Mouse (Mus musculus): ENCODE measurements around the gene Flt3. TPM values are rescaled to one million over a fixed set of nuclear protein-coding genes. Genes with fewer than 3 reads are reported as not detected.

Gene Flt3
- total and polyA plus RNA-seq, 3 experiments = 0.76 to 3.3 (median 2.3) TPM

- no peak for DNase-seq (ENCODE audit: extremely low read depth)
- Histone ChIP-seq H3K9ac (ENCODE audit: insufficient read depth, low read depth) (no peak overlapping the region), H3K27ac (ENCODE audit: insufficient read depth, low read depth) (no peak overlapping the region), H3K9me3 (replicated peaks; ENCODE audit: low read length) (no peaks in the 10 kb centered on the region), H3K4me3 (replicated peaks in 1 of 3; ENCODE audit: low read depth in 2 of 3, low read length in 2 of 3, poor library complexity in 1 of 3) (no peak overlapping the region), H3K79me2 (replicated peaks; ENCODE audit: control insufficient read depth, extremely low read depth, insufficient read depth, poor library complexity, severe bottlenecking) (no peaks in the 10 kb centered on the region), H3K36me3 (replicated peaks in 1 of 2; ENCODE audit: control insufficient read depth in 1 of 2, insufficient read depth in 1 of 2, low read length in 1 of 2) (no peaks in the 10 kb centered on the region), H3K27me3 (replicated peaks) (peaks cover 66% of the 10 kb centered on the region), H3K4me1 (ENCODE audit: control insufficient read depth in 1 of 2, insufficient read depth in 2 of 2) (peaks cover 3 to 18% of the 10 kb centered on the region in 2 experiments; a peak in 2 of 4 replicates), H3K4me2 (ENCODE audit: insufficient read depth, low read depth, poor library complexity, severe bottlenecking) (no peak overlapping the region)
- TF ChIP-seq PAX5 (IDR thresholded peaks at IDR 0.05; ENCODE audit: low read length) (no peak), MEF2A (IDR thresholded peaks at IDR 0.05; ENCODE audit: borderline replicate concordance, low read depth, low read length) (no peak), GABPA (IDR thresholded peaks at IDR 0.05; ENCODE audit: insufficient replicate concordance, low read depth, low read length) (no peak), JUND (conservative IDR thresholded peaks at IDR 0.05; ENCODE audit: low read depth, low read length) (no peak), ZMIZ1 (IDR thresholded peaks at IDR 0.05; ENCODE audit: low read depth, low read length) (no peak), USF1 (IDR thresholded peaks at IDR 0.05; ENCODE audit: low read depth, low read length) (no peak), HCFC1 (IDR thresholded peaks at IDR 0.05; ENCODE audit: low read depth, low read length) (no peak), UBTF (IDR thresholded peaks at IDR 0.05; ENCODE audit: low read depth, low read length) (no peak), CTCF (conservative IDR thresholded peaks at IDR 0.05 in 1 of 2, IDR thresholded peaks at IDR 0.05 in 1 of 2; ENCODE audit: low read depth in 2 of 2, low read length in 2 of 2) (no peak)
- in situ Hi-C loops (cut with MboI; ENCODE audit: low pct_ligation_motif_present, low pct_unique_long_range_greater_than_20kb, low sequenced_read_pairs) = no loop called here
- dilution Hi-C loops (cut with MboI; ENCODE audit: extremely low pct_ligation_motif_present, extremely low pct_unique_long_range_greater_than_20kb, low sequenced_read_pairs) = no loop called here
These were observed 103.0 kb downstream of the Flt3 start for GRCm38 (mm10) chr5:147297249-147297648.

GRCm38 (mm10) chr5:147294121-147294520 is 106.2 kb downstream of the Flt3 start:
- H3K79me2 ChIP-seq (replicated peaks; ENCODE audit: control insufficient read depth, extremely low read depth, insufficient read depth, poor library complexity, severe bottlenecking) = no peaks in the 10 kb centered on the region
- no peaks in the 10 kb centered on the region for H3K9me3 ChIP-seq (replicated peaks; ENCODE audit: low read length)
- DNase-seq (ENCODE audit: extremely low read depth) = peak; percentile 23
- H3K27me3 ChIP-seq (replicated peaks) = peaks cover 35% of the 10 kb centered on the region
- H3K9ac ChIP-seq (ENCODE audit: insufficient read depth, low read depth) = no peak overlapping the region
- H3K4me3 ChIP-seq (replicated peaks in 1 of 3; ENCODE audit: low read depth in 2 of 3, low read length in 2 of 3, poor library complexity in 1 of 3) = no peak overlapping the region
- no peak overlapping the region; the same call in 1 of the 2 replicates for H3K4me2 ChIP-seq (ENCODE audit: insufficient read depth, low read depth, poor library complexity, severe bottlenecking)
- H3K27ac ChIP-seq (ENCODE audit: insufficient read depth, low read depth) = no peak overlapping the region
- dilution Hi-C loops (cut with MboI; ENCODE audit: extremely low pct_ligation_motif_present, extremely low pct_unique_long_range_greater_than_20kb, low sequenced_read_pairs) (no loop called here), in situ Hi-C loops (cut with MboI; ENCODE audit: low pct_ligation_motif_present, low pct_unique_long_range_greater_than_20kb, low sequenced_read_pairs) (no loop called here)
- H3K4me1 ChIP-seq (ENCODE audit: control insufficient read depth in 1 of 2, insufficient read depth in 2 of 2) = peaks cover 3 to 9% of the 10 kb centered on the region in 2 experiments; a peak in 2 of 4 replicates
- no peaks in the 10 kb centered on the region for H3K36me3 ChIP-seq (replicated peaks in 1 of 2; ENCODE audit: control insufficient read depth in 1 of 2, insufficient read depth in 1 of 2, low read length in 1 of 2)
- TF ChIP-seq NRF1 (IDR thresholded peaks at IDR 0.05; ENCODE audit: low read depth, low read length) (no peak), CTCF (conservative IDR thresholded peaks at IDR 0.05 in 1 of 2, IDR thresholded peaks at IDR 0.05 in 1 of 2; ENCODE audit: low read depth in 2 of 2, low read length in 2 of 2) (peak in 1 of 2 experiments; percentile 78; a peak in 2 of 4 replicates), EP300 (IDR thresholded peaks at IDR 0.05; ENCODE audit: low read length) (no peak), IRF4 (IDR thresholded peaks at IDR 0.05; ENCODE audit: low read depth, low read length) (no peak), SMC3 (IDR thresholded peaks at IDR 0.05; ENCODE audit: low read depth, low read length) (peak; percentile 53), ZC3H11A (IDR thresholded peaks at IDR 0.05; ENCODE audit: low read depth, low read length) (no peak), RAD21 (IDR thresholded peaks at IDR 0.05; ENCODE audit: low read depth, low read length) (peak; percentile 66), ZMIZ1 (IDR thresholded peaks at IDR 0.05; ENCODE audit: low read depth, low read length) (no peak), ETS1 (conservative IDR thresholded peaks at IDR 0.05; ENCODE audit: low read depth, low read length) (no peak), E2F4 (IDR thresholded peaks at IDR 0.05; ENCODE audit: insufficient replicate concordance, low read depth, low read length) (no peak), MYC (IDR thresholded peaks at IDR 0.05; ENCODE audit: low read depth, low read length) (no peak)
